Mouse (Mus musculus) heart, embryonic 16.5 days (tissue): ENCODE results near the gene Pld3. TPM values are rescaled to one million over a fixed set of nuclear protein-coding genes. Genes with fewer than 3 reads are reported as not detected.
A peak's percentile ranks its signal among the peaks of the same experiment; 100 is the strongest.

Experiments
- ATAC-seq: fragments of 200-750 bp; cut with Nextera tagmentation; replicated peaks from 2 replicates; pipeline ENCODE4 v1.8.0; 2017; ENCODE audit warnings: moderate number of reproducible peaks; ENCODE audit not compliant: insufficient read depth, low FRiP score; ENCODE audit errors: extremely low read depth
- H3K27ac ChIP-seq: fragments of 300-500 bp; sonication (generic); 2 replicates; pipeline ENCODE4 v1.5.1; 2014; ENCODE audit warnings: mild to moderate bottlenecking, low read length, control low read depth, moderate library complexity
- H3K27me3 ChIP-seq: fragments of 300-500 bp; sonication (generic); 2 replicates; pipeline ENCODE4 v1.6.1; 2014; ENCODE audit warnings: low read length, mixed read lengths; ENCODE audit not compliant: control insufficient read depth, insufficient read depth
- H3K36me3 ChIP-seq: fragments of 300-500 bp; sonication (generic); 2 replicates; pipeline ENCODE4 v1.6.1; 2014; ENCODE audit not compliant: control insufficient read depth, insufficient read depth
- H3K4me1 ChIP-seq: fragments of 300-500 bp; sonication (generic); 2 replicates; pipeline ENCODE4 v1.6.1; 2014; ENCODE audit warnings: low read length, mixed read lengths; ENCODE audit not compliant: control insufficient read depth, insufficient read depth
- H3K4me2 ChIP-seq: fragments of 300-500 bp; sonication (generic); 2 replicates; pipeline ENCODE4 v1.6.1; 2014; ENCODE audit warnings: low read depth, mild to moderate bottlenecking, control low read depth, low read length
- H3K4me3 ChIP-seq: fragments of 300-500 bp; sonication (generic); 2 replicates; pipeline ENCODE4 v1.5.1; 2014; ENCODE audit warnings: mild to moderate bottlenecking, control low read depth, low read length
- H3K9ac ChIP-seq: fragments of 300-500 bp; sonication (generic); 2 replicates; pipeline ENCODE4 v1.6.1; 2014; ENCODE audit warnings: low read length, control low read depth
- H3K9me3 ChIP-seq: fragments of 300-500 bp; sonication (generic); replicated peaks from 2 replicates; pipeline ENCODE4 v1.6.1; 2016; ENCODE audit warnings: low read length; ENCODE audit not compliant: control insufficient read depth
- WGBS: fragments of 180-500 bp; shearing (Covaris S2); extraction: QIAGEN DNeasy Blood & Tissue Kit; methylation state at CpG from one replicate; pipeline ENCODE4 v1.1.7; 2014; 5-methylcytosine and 5-hydroxymethylcytosine counted together
- polyA plus RNA-seq: library from polyadenylated mRNA; unstranded; fragments of >200 nt; fragmentation: Nextera tagmentation; extraction: Ambion mirVana; gene quantifications from 2 replicates; pipeline ENCODE4 v1.2.1, GENCODE M21; 2015

Pld3 gene
- polyA plus RNA-seq, 1 experiment from 2014 or later = 58.6 TPM

DNA sequence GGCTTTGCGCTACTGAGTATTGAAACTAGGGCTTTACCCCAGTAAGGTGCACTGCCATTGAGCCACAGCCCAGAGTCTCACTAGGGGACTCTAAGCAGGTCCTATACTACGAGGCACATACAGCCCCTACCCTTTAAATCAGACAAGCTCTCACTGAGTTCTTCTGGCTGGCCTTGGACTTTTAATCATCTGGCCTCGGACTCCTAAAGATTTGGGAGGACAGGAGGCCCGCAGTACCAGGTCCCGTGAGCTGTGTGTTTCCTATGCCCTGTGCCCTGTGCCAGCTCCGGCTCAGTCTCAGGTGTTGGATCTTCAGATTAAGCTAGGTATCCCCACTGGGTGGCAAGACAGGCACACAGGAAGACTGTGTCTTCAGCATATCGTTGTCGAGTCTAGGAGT is 15.0 kb downstream of the Pld3 start:
- Histone ChIP-seq H3K27ac (no peak overlapping the region), H3K9ac (no peak overlapping the region), H3K27me3 (no peaks in the 10 kb centered on the region), H3K9me3 (no peaks in the 10 kb centered on the region), H3K36me3 (peaks cover 8% of the 10 kb centered on the region; the same call in 1 of the 2 replicates), H3K4me2 (no peak overlapping the region), H3K4me3 (no peak overlapping the region), H3K4me1 (peaks cover 6% of the 10 kb centered on the region)
- ATAC-seq = no peak
- WGBS = 89% methylated on average over 8 of the region's 8 CpGs

DNA sequence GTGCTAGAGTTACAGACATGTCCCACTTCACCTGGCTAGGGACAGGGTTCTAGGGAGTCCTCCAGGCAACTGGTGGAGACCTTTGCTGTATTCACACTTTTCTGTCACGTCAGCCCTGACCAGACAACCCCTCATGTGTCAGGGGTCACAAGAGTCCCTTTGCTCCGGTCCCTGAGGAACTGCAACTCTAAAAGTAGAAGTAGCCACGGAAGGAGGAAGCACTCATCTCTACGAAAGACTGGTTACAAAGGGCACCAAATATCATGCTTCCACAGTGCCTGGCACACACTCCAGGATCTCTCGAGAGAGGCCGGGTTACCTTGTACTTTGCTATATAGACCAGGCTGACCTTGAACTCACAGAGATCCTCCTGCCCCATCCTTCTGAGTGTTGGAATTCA is 16.4 kb downstream of the Pld3 start:
- 81% methylated on average over 6 of the region's 6 CpGs for WGBS

DNA sequence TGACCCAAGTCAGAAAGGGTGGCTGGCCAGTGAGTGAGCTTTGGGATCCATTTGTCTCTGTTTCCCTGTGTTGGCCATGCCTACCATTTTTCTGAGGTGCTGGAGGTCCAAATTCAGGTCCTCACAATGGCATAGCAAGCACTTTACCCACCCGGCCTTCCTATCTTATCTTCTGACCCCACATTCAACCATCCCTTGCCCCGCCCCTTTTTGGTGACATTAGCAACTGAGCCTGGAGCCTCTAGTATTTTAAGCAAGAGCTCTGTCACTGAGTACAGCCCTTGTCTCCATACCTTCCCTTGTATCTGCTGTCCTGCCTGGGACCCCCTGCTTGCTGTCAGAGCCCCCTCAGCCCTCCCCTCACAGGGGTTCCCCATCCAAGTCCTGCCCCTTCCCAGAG is 17.6 kb downstream of the Pld3 start:
- no peak for ATAC-seq

More for the DNA sequence above, 16.4 kb downstream of the Pld3 start:
- no peak overlapping the region for H3K4me2 ChIP-seq
- no peak overlapping the region for H3K9ac ChIP-seq
- H3K4me1 ChIP-seq = no peaks in the 10 kb centered on the region
- H3K4me3 ChIP-seq = no peak overlapping the region
- ATAC-seq = no peak
- no peaks in the 10 kb centered on the region for H3K9me3 ChIP-seq
- no peaks in the 10 kb centered on the region for H3K27me3 ChIP-seq
- no peak overlapping the region for H3K27ac ChIP-seq
- H3K36me3 ChIP-seq = peaks cover 8% of the 10 kb centered on the region; the same call in 1 of the 2 replicates

DNA sequence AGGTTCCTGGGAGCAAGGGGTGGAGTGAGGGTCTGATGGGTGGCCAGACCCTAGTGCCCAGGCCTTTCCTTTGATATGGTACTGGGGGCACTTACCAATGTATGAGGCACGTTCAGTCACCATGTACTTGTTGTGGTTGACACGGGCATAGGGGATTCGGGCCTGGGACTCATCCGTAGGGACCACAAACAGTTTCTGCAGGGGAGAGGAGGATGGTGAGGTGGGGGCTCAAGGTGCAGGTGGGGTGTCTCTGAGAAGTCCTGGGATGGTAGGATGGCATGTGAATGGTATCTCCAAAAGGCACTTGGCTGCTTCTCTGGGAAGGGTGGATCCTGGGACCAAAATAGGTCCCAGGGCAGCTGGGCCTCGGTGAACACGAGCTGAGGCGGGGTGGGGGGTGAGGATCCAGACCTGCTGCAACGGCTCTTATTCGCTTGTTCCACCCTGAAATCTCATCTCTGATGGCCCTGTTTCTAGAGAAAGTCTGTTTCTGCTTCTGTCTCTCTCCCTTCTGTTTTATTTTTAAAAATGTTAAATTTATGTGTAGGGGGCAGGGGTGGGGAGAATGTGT is 20.5 kb downstream of the Pld3 start:
- 78% methylated on average over 9 of the region's 9 CpGs for WGBS

More for the DNA sequence above, 17.6 kb downstream of the Pld3 start:
- Histone ChIP-seq H3K4me1 (no peaks in the 10 kb centered on the region), H3K4me3 (no peak overlapping the region), H3K27ac (no peak overlapping the region), H3K36me3 (peaks cover 8% of the 10 kb centered on the region; the same call in 1 of the 2 replicates), H3K9ac (no peak overlapping the region), H3K27me3 (no peaks in the 10 kb centered on the region), H3K9me3 (no peaks in the 10 kb centered on the region), H3K4me2 (no peak overlapping the region)
- WGBS = 54% methylated on average over 2 of the region's 2 CpGs

DNA sequence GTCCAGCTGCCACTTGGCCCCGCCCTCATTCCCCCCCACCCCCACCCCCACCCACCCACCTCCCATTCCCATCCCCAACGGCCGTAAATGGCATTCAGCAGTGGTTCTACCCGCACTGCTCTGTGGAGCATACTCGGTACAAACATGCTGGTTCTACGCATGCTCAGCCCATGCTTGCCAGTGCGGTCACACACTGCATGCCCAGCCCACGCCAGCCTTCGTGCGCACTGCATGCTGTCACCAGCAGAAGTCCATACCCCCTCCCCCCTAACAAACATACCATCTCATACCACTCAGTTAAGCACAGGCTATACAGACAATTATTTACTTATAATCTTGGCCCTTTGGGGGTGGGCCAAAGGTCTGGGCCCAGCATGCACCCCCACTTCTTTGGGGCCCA is 21.3 kb downstream of the Pld3 start:
- ATAC-seq = no peak
- peaks cover 5% of the 10 kb centered on the region; the same call in 1 of the 2 replicates for H3K36me3 ChIP-seq

More for the DNA sequence above, 20.5 kb downstream of the Pld3 start:
- Histone ChIP-seq H3K4me3 (no peak overlapping the region), H3K4me2 (no peak overlapping the region), H3K36me3 (peaks cover 10% of the 10 kb centered on the region; the same call in 1 of the 2 replicates), H3K9me3 (no peaks in the 10 kb centered on the region), H3K27me3 (no peaks in the 10 kb centered on the region), H3K27ac (no peak overlapping the region), H3K9ac (no peak overlapping the region), H3K4me1 (no peaks in the 10 kb centered on the region)
- 0 out of 2 replicates have a peak, but pooled peaks have one; percentile 30 for ATAC-seq

DNA sequence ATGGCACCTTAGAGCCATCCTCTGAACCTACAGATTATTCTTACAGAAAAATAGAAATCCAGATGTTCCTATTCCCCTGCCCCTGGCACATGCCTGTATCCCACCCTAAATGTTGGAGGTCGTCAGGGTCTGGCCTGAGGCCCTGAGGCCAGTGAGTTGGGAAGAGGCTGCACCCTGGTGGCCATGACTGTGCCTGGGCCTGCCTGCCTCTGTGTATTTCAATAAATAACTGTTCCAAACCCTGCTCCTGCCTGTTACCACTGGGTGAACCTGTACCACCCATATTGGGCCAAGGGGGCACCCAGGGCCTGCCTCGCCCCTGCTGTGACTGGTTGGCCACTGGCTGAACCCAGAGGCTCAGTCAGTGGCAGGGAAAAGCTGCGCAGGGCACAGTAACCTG is 22.1 kb downstream of the Pld3 start:
- H3K9ac ChIP-seq = no peak overlapping the region
- H3K4me3 ChIP-seq = no peak overlapping the region
- H3K9me3 ChIP-seq = no peaks in the 10 kb centered on the region
- peaks cover 5% of the 10 kb centered on the region; the same call in 1 of the 2 replicates for H3K36me3 ChIP-seq
- H3K27ac ChIP-seq = no peak overlapping the region
- peaks cover 4% of the 10 kb centered on the region for H3K4me1 ChIP-seq
- no peak overlapping the region for H3K4me2 ChIP-seq
- 81% methylated on average over 3 of the region's 3 CpGs for WGBS
- ATAC-seq = no peak
- H3K27me3 ChIP-seq = no peaks in the 10 kb centered on the region

More for the DNA sequence above, 21.3 kb downstream of the Pld3 start:
- no peak overlapping the region for H3K4me3 ChIP-seq
- no peaks in the 10 kb centered on the region for H3K9me3 ChIP-seq
- WGBS = 89% methylated on average over 10 of the region's 10 CpGs
- no peak overlapping the region for H3K4me2 ChIP-seq
- no peak overlapping the region for H3K9ac ChIP-seq
- no peak overlapping the region for H3K27ac ChIP-seq
- no peaks in the 10 kb centered on the region for H3K27me3 ChIP-seq
- H3K4me1 ChIP-seq = no peaks in the 10 kb centered on the region

DNA sequence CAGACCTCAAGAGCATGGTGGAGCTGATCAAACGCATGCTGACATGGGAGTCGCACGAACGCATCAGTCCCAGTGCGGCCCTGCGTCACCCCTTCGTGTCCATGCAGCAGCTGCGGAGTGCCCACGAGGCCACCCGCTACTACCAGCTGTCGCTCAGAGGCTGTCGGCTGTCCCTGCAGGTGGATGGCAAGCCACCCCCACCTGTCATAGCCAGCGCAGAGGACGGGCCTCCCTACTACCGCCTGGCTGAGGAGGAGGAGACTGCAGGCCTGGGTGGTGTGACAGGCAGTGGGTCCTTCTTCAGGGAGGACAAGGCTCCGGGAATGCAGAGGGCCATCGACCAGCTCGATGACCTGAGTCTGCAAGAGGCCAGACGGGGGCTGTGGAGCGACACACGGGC is 23.9 kb downstream of the Pld3 start:
- no peaks in the 10 kb centered on the region for H3K27me3 ChIP-seq
- H3K4me1 ChIP-seq = peaks cover 8% of the 10 kb centered on the region
- WGBS = 77% methylated on average over 21 of the region's 21 CpGs
- H3K9ac ChIP-seq = no peak overlapping the region
- no peak overlapping the region for H3K27ac ChIP-seq
- no peak overlapping the region for H3K4me2 ChIP-seq
- no peak overlapping the region for H3K4me3 ChIP-seq
- peaks cover 5% of the 10 kb centered on the region; the same call in 1 of the 2 replicates for H3K36me3 ChIP-seq
- no peak for ATAC-seq
- no peaks in the 10 kb centered on the region for H3K9me3 ChIP-seq

DNA sequence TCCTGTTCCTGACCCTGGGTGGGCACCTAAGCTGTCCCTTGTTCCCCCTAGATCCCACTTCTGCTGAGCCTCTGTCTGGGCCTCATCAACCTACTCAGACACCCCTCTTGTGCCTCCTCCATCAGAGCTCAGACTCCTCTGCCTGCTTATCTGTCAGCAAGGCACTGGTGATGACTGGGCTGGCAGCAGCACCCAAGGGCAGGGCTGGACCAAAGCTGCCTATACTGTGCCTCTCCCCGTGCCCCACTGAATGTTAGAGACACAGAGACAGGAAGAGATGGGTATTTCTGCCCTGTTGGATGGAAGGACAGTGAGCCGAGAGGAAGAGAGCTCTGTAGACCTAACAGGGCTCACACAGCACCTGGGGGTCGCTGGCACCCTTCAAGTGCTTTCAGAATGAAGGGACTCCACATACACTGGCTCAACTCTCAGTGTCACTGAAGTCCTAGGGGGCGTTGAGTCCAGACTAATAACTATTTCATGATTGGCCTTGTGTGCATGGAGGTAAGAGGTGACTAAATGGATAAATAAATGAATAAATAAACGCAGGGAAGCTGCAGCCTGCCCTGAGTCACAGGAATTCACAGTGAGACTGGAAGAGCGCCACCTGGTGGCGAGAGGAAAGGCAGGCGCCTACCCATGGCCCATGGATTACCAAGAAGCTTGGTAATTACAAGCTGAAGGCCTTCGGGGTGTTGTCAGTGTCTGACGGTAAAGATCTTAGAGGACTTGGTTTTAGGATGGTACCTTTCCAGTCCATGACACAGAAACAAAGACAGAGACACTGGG is 26.8 kb downstream of the Pld3 start:
- Histone ChIP-seq H3K4me2 (0 out of 2 replicates have a peak overlapping the region, but pooled peaks have one; percentile 3), H3K9me3 (no peaks in the 10 kb centered on the region), H3K27me3 (no peaks in the 10 kb centered on the region), H3K36me3 (0 out of 2 replicates have a peak, but pooled peaks cover 2% of the 10 kb centered on the region), H3K4me3 (no peak overlapping the region), H3K4me1 (peaks cover 8% of the 10 kb centered on the region), H3K9ac (peak overlapping the region; percentile 36), H3K27ac (no peak overlapping the region)
- peak; percentile 76; the same call in 1 of the 2 replicates for ATAC-seq
- WGBS = 20% methylated on average over 10 of the region's 10 CpGs

DNA sequence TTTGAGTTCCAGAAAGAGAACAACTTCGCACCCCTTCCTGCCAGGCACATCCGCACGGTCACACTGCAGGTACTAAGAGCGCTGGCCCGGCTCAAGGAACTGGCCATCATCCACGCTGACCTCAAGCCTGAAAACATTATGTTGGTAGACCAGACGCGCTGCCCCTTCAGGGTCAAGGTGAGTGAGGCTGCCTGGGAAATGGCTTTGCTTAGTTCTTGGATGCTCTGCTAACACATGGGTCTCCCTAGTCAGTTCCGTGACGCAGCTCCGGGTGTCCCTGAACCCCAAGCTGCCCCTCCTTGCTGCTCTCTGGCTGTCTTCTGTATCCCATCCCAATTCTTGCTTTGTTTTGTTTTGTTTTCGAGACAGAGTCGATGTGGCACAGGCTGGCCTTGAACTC is 29.2 kb downstream of the Pld3 start:
- no peaks in the 10 kb centered on the region for H3K9me3 ChIP-seq
- no peak overlapping the region for H3K9ac ChIP-seq
- H3K4me2 ChIP-seq = no peak overlapping the region
- no peaks in the 10 kb centered on the region for H3K27me3 ChIP-seq
- no peak for ATAC-seq
- 92% methylated on average over 13 of the region's 13 CpGs for WGBS
- no peaks in the 10 kb centered on the region for H3K36me3 ChIP-seq
- no peak overlapping the region for H3K4me3 ChIP-seq
- no peak overlapping the region for H3K27ac ChIP-seq
- H3K4me1 ChIP-seq = peaks cover 8% of the 10 kb centered on the region
